Mouse (Mus musculus) liver, adult (tissue): ENCODE data around the gene Rbm15b.

Experiments used
- GATA4 ChIP-seq: IDR thresholded peaks from 2 replicates; pipeline ENCODE4 v1.6.1; 2014; ENCODE audit warnings: mild to moderate bottlenecking, low read length; ENCODE audit not compliant: insufficient replicate concordance

Gene Rbm15b

GRCm38 (mm10) chr9:106886828-106887702, at the start of gene Rbm15b:
TSS of gene Rbm15b (minus strand) at chr9:106887428.
- TF ChIP-seq GATA4: peak; percentile 78; the same call in 1 of the 2 replicates

- TF ChIP-seq GATA4: no peak
These were observed 47.8 kb upstream of the Rbm15b start for GRCm38 (mm10) chr9:106934998-106935397.

- no peak for TF ChIP-seq GATA4
These were observed 27.6 kb upstream of the Rbm15b start for GRCm38 (mm10) chr9:106914878-106915277.

GRCm38 (mm10) chr9:106913759-106914158, 26.5 kb upstream of the Rbm15b start:
- TF ChIP-seq GATA4: no peak

GRCm38 (mm10) chr9:106911624-106912023, 24.4 kb upstream of the Rbm15b start:
- TF ChIP-seq GATA4: no peak

- TF ChIP-seq GATA4: no peak
These were observed 21.5 kb upstream of the Rbm15b start for GRCm38 (mm10) chr9:106908715-106909114.

- no peak for TF ChIP-seq GATA4
These were observed 20.9 kb upstream of the Rbm15b start for GRCm38 (mm10) chr9:106908174-106908573.

- TF ChIP-seq GATA4: no peak
These were observed 19.4 kb upstream of the Rbm15b start for GRCm38 (mm10) chr9:106906597-106906996.

GRCm38 (mm10) chr9:106903791-106904134, 16.5 kb upstream of the Rbm15b start:
- TF ChIP-seq GATA4: no peak

- no peak for TF ChIP-seq GATA4
These were observed 16.0 kb upstream of the Rbm15b start for GRCm38 (mm10) chr9:106903099-106903790.

GRCm38 (mm10) chr9:106901596-106901995, 14.4 kb upstream of the Rbm15b start:
- TF ChIP-seq GATA4: no peak

GRCm38 (mm10) chr9:106898901-106899300, 11.7 kb upstream of the Rbm15b start:
- no peak for TF ChIP-seq GATA4

GRCm38 (mm10) chr9:106893327-106893726, 6.1 kb upstream of the Rbm15b start:
- no peak for TF ChIP-seq GATA4

- no peak for TF ChIP-seq GATA4
These were observed 5.3 kb upstream of the Rbm15b start for GRCm38 (mm10) chr9:106892552-106892875.

GRCm38 (mm10) chr9:106891829-106892551, 4.8 kb upstream of the Rbm15b start, which contains the start of gene Manf:
TSS of gene Manf (minus strand) at chr9:106891979.
- no peak; the same call in 1 of the 2 replicates for TF ChIP-seq GATA4

GRCm38 (mm10) chr9:106891341-106891741, 4.1 kb upstream of the Rbm15b start:
- no peak for TF ChIP-seq GATA4

- no peak for TF ChIP-seq GATA4
These were observed 3.4 kb upstream of the Rbm15b start for GRCm38 (mm10) chr9:106890496-106891240.
